Mouse (Mus musculus) mouse embryonic stem cell (cell line): ENCODE results near the gene Gm9945.

ENCODE experiments used
- in situ Hi-C, 2 experiments: fragments of 300-500 bp; cut with MboI; formaldehyde crosslinking; loops; 1 replicate in 1 of 2; 3 replicates in 1 of 2; pipeline ENCODE4 v1.14.3; 2019 to 2020; ENCODE audit warnings: low sequenced_read_pairs in 2 of 2, low pct_unique_long_range_greater_than_20kb in 1 of 2, mixed read lengths in 1 of 2; ENCODE audit not compliant: unreplicated experiment in 1 of 2

The Gm9945 gene

GRCm38 (mm10) chr11:53457372-53457954 lies 22.5 kb upstream of the Gm9945 start:
- in situ Hi-C loops, result no loop called here

- in situ Hi-C loops, result no loop called here
These were observed 21.0 kb upstream of the Gm9945 start for GRCm38 (mm10) chr11:53458996-53459395.

GRCm38 (mm10) chr11:53460192-53460591 lies 19.8 kb upstream of the Gm9945 start:
- in situ Hi-C loops, result no loop called here

GRCm38 (mm10) chr11:53461727-53462126 lies 18.2 kb upstream of the Gm9945 start:
- in situ Hi-C loops, result no loop called here

GRCm38 (mm10) chr11:53463551-53464424 lies 16.2 kb upstream of the Gm9945 start:
- in situ Hi-C loops, result no loop called here

GRCm38 (mm10) chr11:53466231-53466971 lies 13.6 kb upstream of the Gm9945 start:
- in situ Hi-C loops, result no loop called here

- in situ Hi-C loops, result no loop called here
These were observed 10.5 kb upstream of the Gm9945 start for GRCm38 (mm10) chr11:53469294-53469967.

- in situ Hi-C loops, result no loop called here
These were observed 9.8 kb upstream of the Gm9945 start, which contains the start of gene Gm9837 for GRCm38 (mm10) chr11:53469968-53470695. Gm9837 (minus strand) TSS chr11:53470479.

GRCm38 (mm10) chr11:53472709-53473108 lies 7.3 kb upstream of the Gm9945 start:
- in situ Hi-C loops, result no loop called here

- in situ Hi-C loops, result loop anchor here in 1 of 2 experiments (5.0 kb wide), 1 partner anchor 147 kb away; no protein-coding TSS in a partner anchor
These were observed 4.3 kb upstream of the Gm9945 start for GRCm38 (mm10) chr11:53475620-53476019.

GRCm38 (mm10) chr11:53477833-53478232 lies 2.1 kb upstream of the Gm9945 start:
- in situ Hi-C loops, result loop anchor here in 1 of 2 experiments (5.0 kb wide), 1 partner anchor 144 kb away; no protein-coding TSS in a partner anchor

- in situ Hi-C loops, result loop anchor here in 1 of 2 experiments (5.0 kb wide), 1 partner anchor 144 kb away; no protein-coding TSS in a partner anchor
These were observed 1.4 kb upstream of the Gm9945 start for GRCm38 (mm10) chr11:53478383-53479170.

- in situ Hi-C loops, result loop anchor here in 1 of 2 experiments (5.0 kb wide), 1 partner anchor 143 kb away; no protein-coding TSS in a partner anchor
These were observed 689 bp upstream of the Gm9945 start for GRCm38 (mm10) chr11:53479171-53479782.

GRCm38 (mm10) chr11:53481088-53481730 lies 1.2 kb downstream of the Gm9945 start:
- in situ Hi-C loops, result no loop called here

- in situ Hi-C loops, result no loop called here
These were observed 3.4 kb downstream of the Gm9945 start for GRCm38 (mm10) chr11:53483159-53483891.

- in situ Hi-C loops, result no loop called here
These were observed 5.8 kb downstream of the Gm9945 start for GRCm38 (mm10) chr11:53485719-53486118.
